Mouse (Mus musculus) v-Abl transformed pro-B cells (cell line): ENCODE measurements around the gene Pdx1.

Source experiments
- in situ Hi-C, 2 experiments: fragments of 400-800 bp; cut with MboI; formaldehyde crosslinking; loops; one replicate each; pipeline ENCODE4 v1.15.1; 2025; ENCODE audit not compliant: unreplicated experiment in 2 of 2

Pdx1 gene

DNA sequence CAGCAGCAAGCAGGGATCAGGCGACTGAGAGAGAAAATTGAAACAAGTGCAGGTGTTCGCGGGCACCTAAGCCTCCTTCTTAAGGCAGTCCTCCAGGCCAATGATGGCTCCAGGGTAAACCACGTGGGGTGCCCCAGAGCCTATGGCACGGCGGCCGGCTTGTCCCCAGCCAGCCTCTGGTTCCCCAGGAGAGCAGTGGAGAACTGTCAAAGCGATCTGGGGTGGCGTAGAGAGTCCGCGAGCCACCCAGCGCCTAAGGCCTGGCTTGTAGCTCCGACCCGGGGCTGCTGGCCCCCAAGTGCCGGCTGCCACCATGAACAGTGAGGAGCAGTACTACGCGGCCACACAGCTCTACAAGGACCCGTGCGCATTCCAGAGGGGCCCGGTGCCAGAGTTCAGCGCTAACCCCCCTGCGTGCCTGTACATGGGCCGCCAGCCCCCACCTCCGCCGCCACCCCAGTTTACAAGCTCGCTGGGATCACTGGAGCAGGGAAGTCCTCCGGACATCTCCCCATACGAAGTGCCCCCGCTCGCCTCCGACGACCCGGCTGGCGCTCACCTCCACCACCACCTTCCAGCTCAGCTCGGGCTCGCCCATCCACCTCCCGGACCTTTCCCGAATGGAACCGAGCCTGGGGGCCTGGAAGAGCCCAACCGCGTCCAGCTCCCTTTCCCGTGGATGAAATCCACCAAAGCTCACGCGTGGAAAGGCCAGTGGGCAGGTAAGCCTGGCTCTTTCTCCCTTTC, at the start of gene Pdx1:
Gene Pdx1, plus strand, starts transcription at position 34 of the 747 bp plus-strand sequence.
- in situ Hi-C loops, result no loop called here

DNA sequence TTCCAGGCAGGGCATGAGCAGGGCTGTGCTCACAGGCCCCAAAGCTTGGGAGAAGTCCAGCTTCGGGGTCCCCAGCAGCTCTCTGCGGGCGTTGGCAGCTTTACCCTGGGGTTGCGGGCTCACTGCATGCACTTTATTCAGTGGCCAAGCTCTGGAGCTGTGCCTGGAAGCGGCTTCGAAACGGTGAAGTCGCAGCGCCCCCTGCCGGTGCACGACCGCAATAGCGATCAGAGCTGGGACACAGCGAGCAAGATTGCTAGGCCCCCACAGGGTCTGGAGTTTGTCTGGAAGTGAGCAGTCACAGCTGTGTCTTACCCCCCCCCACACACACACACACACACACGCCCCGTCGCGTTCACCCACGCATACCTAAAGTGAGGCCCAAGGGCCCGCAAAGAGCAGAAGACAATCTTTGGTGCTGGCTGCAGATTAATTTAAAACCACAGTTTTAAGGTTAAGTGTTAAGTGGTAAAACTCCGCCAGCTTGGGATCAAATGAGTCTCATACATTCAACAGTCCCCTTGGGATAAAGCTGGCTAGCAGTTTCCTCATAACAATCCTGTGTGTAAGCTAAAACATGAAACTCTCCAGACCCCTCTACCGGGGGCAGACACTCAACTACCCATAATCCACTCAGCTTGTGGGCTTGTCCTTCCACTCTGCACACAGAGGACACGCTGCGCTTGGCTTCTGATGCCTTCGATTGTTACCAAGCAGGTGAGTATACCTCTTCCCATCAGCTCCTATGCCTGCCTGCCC, 42.2 kb upstream of the Pdx1 start:
- in situ Hi-C loops, result loop anchor here (5.0 to 25.0 kb wide), 7 partner anchors 90 to 665 kb away; partner anchors contain the start of gene Gm3415 (in 1 of the 2)

DNA sequence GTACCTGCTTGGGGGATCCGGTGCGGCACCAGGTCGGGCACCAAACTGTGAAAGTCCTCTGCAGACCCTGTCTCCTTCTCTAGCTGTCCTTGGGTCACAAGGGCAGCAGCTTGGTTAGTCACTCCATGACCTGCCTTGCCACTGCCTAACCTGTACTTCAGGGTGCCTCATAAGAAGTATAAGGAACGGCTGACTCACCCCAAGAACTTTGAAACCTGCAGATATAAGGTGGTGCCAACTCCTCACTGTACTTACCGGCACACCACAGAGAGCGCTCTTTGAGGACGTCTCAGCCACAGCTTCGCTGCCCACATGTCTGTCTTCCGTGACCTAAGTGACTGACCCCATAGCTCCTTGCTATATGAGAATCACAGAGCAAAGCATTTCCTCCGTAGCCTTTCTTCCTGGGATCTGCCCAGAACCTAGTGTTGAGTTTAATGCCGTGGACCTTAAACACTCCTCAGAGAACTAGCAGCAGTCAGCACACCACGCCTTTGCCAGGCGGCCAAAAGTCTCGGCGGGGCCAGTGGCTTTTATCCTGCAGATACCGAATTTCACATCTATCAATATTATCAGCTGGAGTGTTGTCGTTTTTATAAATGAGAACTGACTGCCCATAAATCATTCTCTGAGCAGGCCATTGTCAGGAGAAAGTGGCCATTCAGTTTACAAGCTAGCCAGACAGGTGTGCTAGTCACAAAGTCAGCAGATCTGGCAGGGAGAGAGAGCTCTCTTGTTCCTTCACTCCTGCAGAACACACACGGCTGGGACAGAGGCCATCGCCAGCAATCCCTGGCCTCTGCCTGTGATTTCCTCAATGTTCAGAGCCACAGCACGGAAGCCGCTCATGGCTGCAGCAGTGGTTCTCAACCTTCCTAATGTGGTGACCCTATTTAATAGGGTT, 34.1 kb upstream of the Pdx1 start:
- in situ Hi-C loops, result loop anchor here in 1 of 2 experiments (25.0 kb wide), 1 partner anchor 673 kb away; the partner anchor contains the start of gene Gm3415

DNA sequence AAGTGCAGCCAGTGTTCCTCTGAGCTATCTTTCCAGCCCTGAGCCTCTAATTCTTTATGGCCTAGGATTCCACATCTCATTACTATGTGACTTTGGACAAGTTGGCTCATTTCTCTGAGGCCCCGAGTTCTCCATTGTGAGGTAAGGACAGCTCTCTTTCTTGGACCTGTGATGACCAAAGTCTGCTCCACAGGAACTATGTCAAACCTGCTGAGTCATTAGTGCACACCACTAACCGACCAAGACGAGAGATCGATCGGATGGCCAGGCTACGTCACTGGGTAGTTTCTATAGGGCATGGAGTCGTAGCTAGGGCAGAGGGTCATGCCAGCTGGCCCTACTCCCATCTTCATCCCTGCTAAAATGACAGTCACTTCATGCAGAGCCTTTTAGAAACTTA, 25.9 kb upstream of the Pdx1 start:
- in situ Hi-C loops, result loop anchor here in 1 of 2 experiments (25.0 kb wide), 1 partner anchor 682 kb away; the partner anchor contains the start of gene Gm3415

DNA sequence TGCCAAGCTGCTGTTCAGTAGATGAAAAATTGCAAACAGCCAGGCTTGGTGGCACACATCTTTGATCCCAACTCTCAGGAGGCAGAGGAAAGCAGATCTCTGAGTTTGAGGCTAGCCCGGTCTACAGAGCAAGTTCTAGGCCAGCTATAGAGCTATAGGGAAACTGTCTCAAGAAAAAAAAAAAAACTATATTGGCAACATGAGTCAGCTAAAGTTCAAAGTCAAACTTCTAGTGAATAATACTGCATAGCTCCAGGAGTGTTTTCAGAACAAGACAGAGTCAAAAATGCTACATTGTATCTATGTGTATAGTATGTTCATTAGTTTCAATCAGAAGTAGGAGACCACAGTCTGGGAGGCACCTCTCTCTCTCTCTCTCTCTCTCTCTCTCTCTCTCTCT, 9.6 kb upstream of the Pdx1 start:
- in situ Hi-C loops, result no loop called here

DNA sequence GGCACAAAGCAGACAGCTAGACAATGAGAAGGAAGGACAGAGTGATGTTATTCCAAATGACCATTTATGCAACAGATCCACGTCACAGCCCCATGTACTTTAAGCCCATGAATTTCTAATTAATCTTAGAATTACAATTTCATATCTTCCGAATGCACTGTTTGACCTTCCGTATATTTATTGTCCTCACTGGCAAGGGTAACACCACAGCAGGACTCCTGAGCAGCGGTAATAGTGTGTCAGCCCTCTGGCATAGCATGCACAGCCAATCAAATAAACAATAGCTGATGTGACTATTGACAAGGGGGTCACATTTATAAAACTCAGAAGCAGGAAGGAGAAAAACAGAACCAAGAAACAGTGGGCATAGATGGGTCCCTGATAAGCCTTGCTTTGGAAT, 9.0 kb upstream of the Pdx1 start:
- in situ Hi-C loops, result no loop called here

DNA sequence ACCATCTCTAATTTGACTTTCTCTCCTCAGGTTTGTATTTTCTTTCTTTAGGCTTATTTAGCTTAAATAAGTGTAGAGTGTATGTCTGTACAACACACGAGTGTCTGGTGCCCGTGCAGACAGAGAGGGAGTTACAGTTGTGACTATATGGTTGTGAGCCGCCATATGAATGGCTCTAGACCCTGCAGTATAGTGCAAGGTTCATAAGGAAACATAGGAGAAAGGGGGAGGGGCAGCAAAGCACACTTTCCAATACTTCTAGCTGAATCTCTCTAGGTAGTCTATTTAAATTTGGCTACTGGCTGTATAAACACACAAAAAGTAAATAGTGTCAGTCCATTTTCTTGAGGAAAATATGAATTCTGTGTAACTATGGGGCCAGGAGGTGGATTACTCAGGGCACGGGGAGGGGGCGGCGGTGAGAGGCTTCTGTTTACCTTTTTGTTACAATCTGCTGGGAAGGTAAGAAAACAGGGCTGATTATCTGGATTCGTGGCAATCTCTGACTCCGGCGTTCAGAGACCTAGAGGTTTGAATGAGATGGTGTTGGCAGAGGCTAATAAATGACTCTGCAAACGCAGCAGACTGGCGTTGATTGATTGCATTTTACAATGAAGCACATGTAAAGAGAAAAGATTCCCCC, 7.7 kb upstream of the Pdx1 start:
- in situ Hi-C loops, result no loop called here

DNA sequence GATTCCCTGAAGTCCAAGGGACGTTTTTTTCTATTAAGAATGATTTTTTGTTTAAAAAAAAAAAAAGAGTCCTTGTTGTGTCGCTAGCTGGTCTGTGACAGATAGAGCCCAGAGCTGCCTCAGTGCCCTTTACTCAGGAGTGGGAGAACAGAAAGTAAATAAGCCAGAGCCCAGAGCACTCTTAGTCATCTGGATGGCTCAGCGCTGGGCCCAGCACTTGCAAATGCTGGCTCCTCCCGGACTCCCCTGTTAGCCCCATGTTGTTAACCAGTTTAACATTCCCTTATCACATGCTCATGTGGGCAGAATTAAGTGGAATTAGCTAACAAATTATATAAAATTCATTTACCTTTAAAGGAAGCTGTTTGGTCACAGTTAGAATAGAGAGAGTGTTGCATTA, 5.8 kb upstream of the Pdx1 start:
- in situ Hi-C loops, result no loop called here

DNA sequence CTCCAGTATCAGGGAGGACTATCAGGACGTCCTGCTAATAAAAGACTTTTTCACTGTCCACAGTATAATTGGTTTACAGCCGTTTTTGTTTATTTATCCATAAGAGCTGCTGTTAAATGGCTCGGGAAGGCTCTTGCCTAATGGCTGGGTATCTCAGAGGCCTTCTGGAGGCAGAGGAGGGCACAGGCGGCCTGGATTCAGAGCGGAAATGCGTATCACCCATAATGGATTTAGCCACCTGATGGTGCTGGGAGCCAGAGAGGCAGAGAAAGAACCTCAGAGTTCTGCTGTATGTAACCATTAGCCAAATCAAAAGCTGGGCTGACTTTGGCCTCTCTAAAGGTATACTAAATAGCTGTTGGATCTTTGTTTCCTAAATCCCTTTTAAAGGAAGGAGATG, 2.3 kb upstream of the Pdx1 start:
- in situ Hi-C loops, result no loop called here

DNA sequence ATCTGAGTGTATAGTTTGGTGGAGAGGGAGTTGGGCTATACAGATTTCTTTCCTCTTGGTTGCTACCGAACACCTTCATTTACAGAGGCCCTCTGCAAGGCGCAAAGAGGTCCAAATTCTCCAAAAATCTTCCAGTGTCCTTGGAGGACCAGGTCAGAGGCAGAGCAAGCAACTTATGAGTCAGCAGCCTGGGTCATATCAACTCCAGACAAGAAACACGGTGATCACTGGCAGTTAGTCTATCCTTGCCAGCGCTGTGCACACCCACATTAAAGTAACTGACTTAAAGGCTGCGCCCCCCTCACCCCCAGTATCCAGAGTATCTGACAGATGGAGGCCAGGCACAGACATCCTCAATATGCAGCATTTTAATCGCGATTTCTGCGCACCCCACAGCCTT, 1.0 kb upstream of the Pdx1 start:
- in situ Hi-C loops, result no loop called here

DNA sequence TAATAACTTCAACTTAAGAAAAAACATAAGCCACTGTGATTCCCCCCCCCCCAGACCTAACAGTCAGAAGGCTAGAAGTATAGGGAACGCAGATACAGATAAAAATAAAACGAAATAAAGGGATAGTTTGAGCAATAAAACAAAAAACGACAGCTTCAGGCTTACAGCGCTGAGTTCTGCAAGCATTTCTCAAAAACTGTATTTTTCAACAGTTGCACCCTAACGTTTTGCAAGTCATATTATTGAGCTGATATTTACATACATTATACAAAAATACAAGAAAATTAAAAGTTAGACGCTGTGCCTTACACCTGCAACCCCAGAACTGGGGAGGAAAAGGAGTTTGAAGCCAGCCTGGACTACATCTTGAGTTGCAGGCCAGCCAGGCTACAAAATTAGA, 388 bp upstream of the Pdx1 start:
- in situ Hi-C loops, result no loop called here

DNA sequence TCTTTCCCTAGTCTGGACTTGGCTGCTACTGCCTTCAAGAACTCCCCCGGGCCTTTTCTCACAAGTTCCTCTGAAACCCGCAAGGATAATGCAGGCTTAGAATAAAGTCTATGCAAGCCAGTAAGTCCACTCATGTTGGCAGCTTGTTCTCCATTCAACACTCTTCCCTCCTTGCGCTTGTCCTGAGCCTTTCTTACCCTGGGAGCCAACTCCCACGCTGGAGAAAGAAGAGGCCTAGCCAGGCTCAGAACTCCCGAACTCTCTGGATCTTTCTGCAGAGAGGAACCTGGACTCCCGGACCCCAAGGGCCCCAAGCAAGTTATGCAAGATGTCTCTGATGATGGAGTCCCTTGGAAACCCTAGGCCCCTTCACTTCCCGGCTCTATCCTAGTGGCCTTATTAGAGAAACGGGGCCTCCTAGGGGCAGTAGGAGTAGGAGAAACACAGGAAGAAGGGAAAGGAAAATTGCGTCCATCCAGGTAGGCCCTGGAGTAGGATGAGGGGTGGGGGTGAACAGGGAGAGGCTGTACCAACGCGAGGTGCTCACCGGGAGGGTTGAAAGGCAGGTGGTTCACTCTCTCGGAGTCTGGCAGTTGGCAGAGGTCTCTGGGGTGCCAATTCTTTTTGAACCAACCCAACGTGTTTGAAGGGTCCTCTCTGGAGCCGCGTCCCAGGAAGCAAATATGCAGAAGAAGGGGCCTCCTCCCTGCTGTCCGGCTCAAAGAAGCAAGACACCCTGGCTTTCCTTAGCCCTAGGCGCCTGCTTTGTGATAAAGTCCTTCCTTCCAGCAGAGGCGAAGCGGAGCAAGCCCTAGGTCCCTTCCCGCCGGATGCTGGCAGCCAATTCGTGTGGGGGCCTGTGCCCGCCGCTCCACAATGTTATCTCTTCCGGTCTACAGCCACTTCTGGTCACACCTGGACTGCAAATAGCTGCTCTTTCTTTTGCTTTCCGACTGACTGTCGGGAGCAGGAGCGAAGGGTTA, 1.2 kb downstream of the Pdx1 start:
- in situ Hi-C loops, result no loop called here

DNA sequence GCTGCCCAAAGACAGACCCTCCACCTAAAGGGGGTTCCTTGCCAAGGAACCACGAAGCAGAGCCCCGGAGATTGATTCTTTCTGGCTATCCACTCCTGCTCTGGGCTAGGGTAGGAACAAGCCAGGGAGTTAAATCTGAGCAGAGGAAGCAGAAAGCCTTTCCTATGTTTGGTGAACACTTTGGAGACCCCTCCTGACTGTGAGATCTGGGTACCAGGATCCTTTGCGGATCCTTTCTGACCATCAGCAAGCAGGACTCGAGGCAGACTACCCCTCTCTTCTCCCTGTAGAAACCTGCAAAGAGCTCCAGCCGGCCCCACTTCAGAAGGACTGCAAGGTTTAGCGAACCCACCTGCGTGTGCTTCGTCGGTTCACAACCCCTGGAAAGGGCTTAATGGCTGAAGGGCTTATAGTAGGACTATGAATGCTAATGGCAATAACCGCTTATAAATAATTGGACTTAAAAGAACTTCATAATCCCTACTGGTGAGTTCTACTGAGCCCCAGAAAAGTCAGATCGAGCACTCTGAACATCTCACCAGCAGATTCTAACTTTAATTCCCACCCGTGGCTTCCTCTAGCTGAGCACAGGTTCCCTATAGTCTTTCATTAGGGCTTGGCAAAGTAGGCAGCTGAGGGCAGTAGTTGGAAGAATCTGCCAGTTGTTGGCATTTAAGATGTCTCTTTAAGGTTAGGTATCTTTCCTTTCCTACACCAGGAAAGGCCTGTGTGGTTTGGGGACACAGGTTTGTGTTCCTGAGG, 2.5 kb downstream of the Pdx1 start:
- in situ Hi-C loops, result no loop called here

DNA sequence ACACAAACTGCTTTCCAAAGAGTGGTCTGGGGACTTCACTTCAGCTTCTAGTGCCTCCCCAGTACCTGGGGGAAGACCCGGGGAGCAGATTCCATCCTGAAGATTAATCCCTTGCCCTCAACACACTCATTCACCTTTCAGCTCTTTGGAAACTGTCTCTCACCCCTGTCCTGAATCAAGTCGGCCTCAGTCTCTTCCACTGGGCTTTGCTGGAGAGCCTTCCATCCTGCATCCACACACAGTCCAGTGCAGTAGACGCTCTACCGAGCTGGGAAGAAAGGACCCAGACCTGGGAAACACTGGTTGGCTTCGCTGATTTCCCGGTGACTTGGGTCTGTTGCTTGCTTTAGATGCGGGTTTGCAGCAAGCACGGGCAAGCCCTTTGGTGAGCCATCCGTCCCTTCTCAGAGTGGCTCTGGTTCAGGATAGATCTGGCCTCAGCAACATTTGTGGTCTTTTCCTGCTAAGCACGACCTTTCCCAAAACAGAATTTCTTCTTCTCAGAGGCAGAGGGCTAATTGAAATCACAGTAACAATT, 3.1 kb downstream of the Pdx1 start:
- in situ Hi-C loops, result no loop called here

DNA sequence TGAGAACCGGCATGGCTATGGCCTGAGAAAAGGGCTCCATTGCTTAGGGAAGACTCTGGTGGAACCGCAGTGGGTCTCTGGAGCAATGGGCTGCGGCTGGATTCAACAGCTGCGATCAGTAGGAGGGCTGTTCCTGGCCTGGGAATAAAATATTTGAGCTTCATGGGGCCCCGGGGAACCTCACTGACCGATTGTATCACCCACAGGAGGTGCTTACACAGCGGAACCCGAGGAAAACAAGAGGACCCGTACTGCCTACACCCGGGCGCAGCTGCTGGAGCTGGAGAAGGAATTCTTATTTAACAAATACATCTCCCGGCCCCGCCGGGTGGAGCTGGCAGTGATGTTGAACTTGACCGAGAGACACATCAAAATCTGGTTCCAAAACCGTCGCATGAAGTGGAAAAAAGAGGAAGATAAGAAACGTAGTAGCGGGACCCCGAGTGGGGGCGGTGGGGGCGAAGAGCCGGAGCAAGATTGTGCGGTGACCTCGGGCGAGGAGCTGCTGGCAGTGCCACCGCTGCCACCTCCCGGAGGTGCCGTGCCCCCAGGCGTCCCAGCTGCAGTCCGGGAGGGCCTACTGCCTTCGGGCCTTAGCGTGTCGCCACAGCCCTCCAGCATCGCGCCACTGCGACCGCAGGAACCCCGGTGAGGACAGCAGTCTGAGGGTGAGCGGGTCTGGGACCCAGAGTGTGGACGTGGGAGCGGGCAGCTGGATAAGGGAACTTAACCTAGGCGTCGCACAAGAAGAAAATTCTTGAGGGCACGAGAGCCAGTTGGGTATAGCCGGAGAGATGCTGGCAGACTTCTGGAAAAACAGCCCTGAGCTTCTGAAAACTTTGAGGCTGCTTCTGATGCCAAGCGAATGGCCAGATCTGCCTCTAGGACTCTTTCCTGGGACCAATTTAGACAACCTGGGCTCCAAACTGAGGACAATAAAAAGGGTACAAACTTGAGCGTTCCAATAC, 4.7 kb downstream of the Pdx1 start:
- in situ Hi-C loops, result no loop called here

DNA sequence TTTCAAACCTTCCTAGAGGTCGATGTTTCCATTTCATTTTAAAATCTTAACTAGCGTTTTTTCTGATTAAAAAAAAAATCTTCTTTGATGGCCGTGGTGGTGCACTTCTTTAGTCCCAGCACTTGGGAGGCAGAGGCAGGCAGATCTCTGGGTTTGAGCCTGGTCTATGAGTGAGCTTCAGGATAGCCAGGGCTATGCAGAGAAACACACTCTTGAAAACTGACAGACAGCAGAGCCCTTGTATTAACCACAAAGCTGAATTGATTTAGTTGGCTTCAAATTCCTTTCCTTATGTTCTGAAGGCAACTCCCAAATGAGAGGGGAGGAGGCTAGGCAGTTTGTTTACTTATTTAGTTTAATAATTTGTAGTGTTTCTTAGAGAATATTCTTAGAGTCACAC, 6.0 kb downstream of the Pdx1 start:
- in situ Hi-C loops, result no loop called here
